ENCODE assay signal across 31 mouse cellular contexts in genomic region chr16:11812119-11812518, GRCm38 (mm10).
DNase-seq lines count a peak whose midpoint lies in the region; ATAC-seq and TF ChIP-seq lines count a peak whose summit lies in the region.
"Had no signal": no experiment of that assay in that cellular context is flagged by ENCODE, and none has a peak within 500 bp of the region (broad histone marks: within the 10 kb centered on the region; RNA-seq: fewer than 3 reads in every experiment).

No protein-coding gene starts in this region.

- H3K27ac ChIP-seq in kidney, embryonic 15.5 days: no peak overlapping the region
- no peak overlapping the region for H3K27ac ChIP-seq in midbrain, postnatal 0 days (ENCODE audit: low read depth, low read length)
- H3K27ac ChIP-seq in midbrain, embryonic 14.5 days (replicated peaks; ENCODE audit: low read depth, low read length): no peak overlapping the region
- H3K27ac ChIP-seq: embryonic facial prominence, embryonic 10.5 days; embryonic facial prominence, embryonic 15.5 days; heart, embryonic 10.5 days; heart, embryonic 15.5 days; hindbrain, embryonic 12.5 days; left cerebral cortex, adult 2 months; limb, embryonic 13.5 days; lung, embryonic 15.5 days; midbrain, embryonic 10.5 days; neural tube, embryonic 12.5 days; stomach, postnatal 0 days had no signal

- no peaks in the 10 kb centered on the region for H3K36me3 ChIP-seq in kidney, embryonic 15.5 days
- no peaks in the 10 kb centered on the region for H3K36me3 ChIP-seq in midbrain, postnatal 0 days (ENCODE audit: insufficient read depth, low read length)
- H3K36me3 ChIP-seq in midbrain, embryonic 14.5 days (ENCODE audit: control insufficient read depth, insufficient read depth, low read length): no peaks in the 10 kb centered on the region
- H3K36me3 ChIP-seq: embryonic facial prominence, embryonic 10.5 days; embryonic facial prominence, embryonic 15.5 days; heart, embryonic 10.5 days; heart, embryonic 15.5 days; hindbrain, embryonic 12.5 days; limb, embryonic 13.5 days; lung, embryonic 15.5 days; midbrain, embryonic 10.5 days; neural tube, embryonic 12.5 days had no signal

- H3K9ac ChIP-seq in kidney, embryonic 15.5 days: no peak overlapping the region
- H3K9ac ChIP-seq in midbrain, postnatal 0 days (replicated peaks; ENCODE audit: low read length, poor library complexity, severe bottlenecking): no peak overlapping the region
- no peak overlapping the region for H3K9ac ChIP-seq in midbrain, embryonic 14.5 days (replicated peaks; ENCODE audit: low read length)
- H3K9ac ChIP-seq: embryonic facial prominence, embryonic 15.5 days; heart, embryonic 15.5 days; hindbrain, embryonic 12.5 days; limb, embryonic 13.5 days; lung, embryonic 15.5 days; neural tube, embryonic 12.5 days had no signal

- no peaks in the 10 kb centered on the region for H3K27me3 ChIP-seq in kidney, embryonic 15.5 days
- no peaks in the 10 kb centered on the region for H3K27me3 ChIP-seq in midbrain, postnatal 0 days (ENCODE audit: insufficient read depth, low read length)
- H3K27me3 ChIP-seq in midbrain, embryonic 14.5 days (ENCODE audit: control insufficient read depth, insufficient read depth, low read length): no peaks in the 10 kb centered on the region
- H3K27me3 ChIP-seq: embryonic facial prominence, embryonic 15.5 days; heart, embryonic 15.5 days; hindbrain, embryonic 12.5 days; limb, embryonic 13.5 days; lung, embryonic 15.5 days; neural tube, embryonic 12.5 days had no signal

- DNase-seq in cerebellum, postnatal 10 days: peak; percentile 23 to 31
- no peak for DNase-seq in cerebellum, postnatal 14 days
- no peak for DNase-seq in kidney, adult 11 months
- peak; percentile 31 for DNase-seq in midbrain, postnatal 0 days (ENCODE audit: low spot score)
- no peak for DNase-seq in midbrain, embryonic 14.5 days
- DNase-seq in gastrocnemius, adult 18-20 months (ENCODE audit: low spot score): no peak
- DNase-seq: B cell, adult 2 months; cerebellum, adult 18-20 months; cerebellum, postnatal 25 days; gastrocnemius, postnatal 14 days; heart, adult 11 months; kidney, postnatal 14 days; right cerebral cortex, postnatal 4 days; thymus, adult 18-20 months; thymus, postnatal 25 days had no signal

- H3K4me2 ChIP-seq in kidney, embryonic 15.5 days: no peak overlapping the region
- H3K4me2 ChIP-seq in midbrain, postnatal 0 days (ENCODE audit: low read depth, low read length, poor library complexity, severe bottlenecking): no peak overlapping the region
- no peak overlapping the region for H3K4me2 ChIP-seq in midbrain, embryonic 14.5 days (ENCODE audit: low read length)
- H3K4me2 ChIP-seq: embryonic facial prominence, embryonic 15.5 days; heart, embryonic 15.5 days; hindbrain, embryonic 12.5 days; limb, embryonic 13.5 days; liver, embryonic 11.5 days; lung, embryonic 15.5 days; neural tube, embryonic 12.5 days had no signal

- 58% methylated on average over 8 of the region's 8 CpGs for WGBS in kidney, embryonic 15.5 days
- 73% methylated on average over 8 of the region's 8 CpGs for WGBS in midbrain, postnatal 0 days
- WGBS in midbrain, embryonic 14.5 days: 67% methylated on average over 8 of the region's 8 CpGs

- TF ChIP-seq CTCF in midbrain, postnatal 0 days (IDR thresholded peaks at IDR 0.05): no peak

- H3K9me3 ChIP-seq in kidney, embryonic 15.5 days (replicated peaks): no peaks in the 10 kb centered on the region
- H3K9me3 ChIP-seq in midbrain, postnatal 0 days (ENCODE audit: low read length): no peaks in the 10 kb centered on the region
- no peaks in the 10 kb centered on the region for H3K9me3 ChIP-seq in midbrain, embryonic 14.5 days (ENCODE audit: control insufficient read depth, low read length)
- H3K9me3 ChIP-seq: embryonic facial prominence, embryonic 10.5 days; embryonic facial prominence, embryonic 15.5 days; heart, embryonic 10.5 days; heart, embryonic 15.5 days; hindbrain, embryonic 12.5 days; limb, embryonic 13.5 days; lung, embryonic 15.5 days; midbrain, embryonic 10.5 days; neural tube, embryonic 12.5 days had no signal

- no peaks in the 10 kb centered on the region for H3K4me1 ChIP-seq in kidney, embryonic 15.5 days
- H3K4me1 ChIP-seq in midbrain, postnatal 0 days (ENCODE audit: insufficient read depth, low read length): no peaks in the 10 kb centered on the region
- no peaks in the 10 kb centered on the region for H3K4me1 ChIP-seq in midbrain, embryonic 14.5 days (ENCODE audit: control insufficient read depth, insufficient read depth, low read length)
- H3K4me1 ChIP-seq: embryonic facial prominence, embryonic 15.5 days; heart, embryonic 15.5 days; lung, embryonic 15.5 days; neural tube, embryonic 12.5 days had no signal

- peak; percentile 66; the same call in 1 of the 2 replicates for ATAC-seq in kidney, embryonic 15.5 days (replicated peaks; ENCODE audit: low FRiP score)
- ATAC-seq in midbrain, postnatal 0 days (ENCODE audit: low FRiP score): no peak
- ATAC-seq in midbrain, embryonic 14.5 days (ENCODE audit: low FRiP score, low TSS enrichment): no peak
- ATAC-seq: intestine, embryonic 16.5 days; midbrain, embryonic 16.5 days had no signal

- H3K4me3 ChIP-seq in kidney, embryonic 15.5 days (replicated peaks): no peak overlapping the region
- H3K4me3 ChIP-seq in midbrain, postnatal 0 days (ENCODE audit: low read depth, low read length): no peak overlapping the region
- no peak overlapping the region for H3K4me3 ChIP-seq in midbrain, embryonic 14.5 days (replicated peaks; ENCODE audit: low read depth, low read length)
- H3K4me3 ChIP-seq: embryonic facial prominence, embryonic 10.5 days; embryonic facial prominence, embryonic 15.5 days; heart, embryonic 10.5 days; heart, embryonic 15.5 days; hindbrain, embryonic 12.5 days; left cerebral cortex, adult 2 months; limb, embryonic 13.5 days; lung, embryonic 15.5 days; midbrain, embryonic 10.5 days; myocyte; neural tube, embryonic 12.5 days had no signal

Comparison
In these comparisons a context has a peak if more than half of its experiments do, and no peak if none do; other contexts are left out.
1. DNase-seq: peak in cerebellum, postnatal 10 days (2 of 2) and midbrain, postnatal 0 days (single experiment); none in cerebellum, postnatal 14 days (0 of 2), kidney, adult 11 months (single experiment), midbrain, embryonic 14.5 days (single experiment) and gastrocnemius, adult 18-20 months (single experiment).